Mouse (Mus musculus) CD4-positive, CD25-positive, alpha-beta regulatory T cell, adult 2 months (primary cell): Measurements from ENCODE around the gene Dcpp2.
A peak's percentile ranks its signal among the peaks of the same experiment; 100 is the strongest.
"Not testable (repeated sequence)": the region's sequence is repeated elsewhere in the genome, so short reads cannot be mapped to it uniquely, and the experiment has no call there.

Experiments used
- DNase-seq: peaks from one replicate; pipeline ENCODE4 v3.0.0-alpha.2; 2012; ENCODE audit warnings: low read depth, low spot score

Dcpp2 gene

DNA sequence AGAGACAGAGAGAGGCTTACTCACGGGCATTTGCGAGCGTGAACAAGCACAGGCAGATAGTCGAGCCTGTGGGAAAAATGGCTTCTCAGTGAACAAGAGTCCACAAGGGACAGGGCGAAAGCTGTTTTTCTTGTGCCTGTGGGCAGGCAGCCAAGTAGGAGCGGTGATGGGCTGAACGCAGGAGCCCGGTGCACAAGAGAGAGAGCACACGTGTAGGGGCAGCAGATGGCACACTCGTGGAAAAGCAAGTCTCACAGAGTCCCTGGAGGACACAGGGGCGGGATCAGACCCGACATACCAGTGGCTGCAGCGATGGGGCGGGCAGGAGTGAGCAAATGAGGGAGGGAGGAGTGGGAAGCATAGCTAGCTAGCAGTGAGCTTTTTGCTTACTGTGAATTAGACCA, 44.4 kb downstream of the Dcpp2 start:
- DNase-seq, result peak; percentile 45

DNA sequence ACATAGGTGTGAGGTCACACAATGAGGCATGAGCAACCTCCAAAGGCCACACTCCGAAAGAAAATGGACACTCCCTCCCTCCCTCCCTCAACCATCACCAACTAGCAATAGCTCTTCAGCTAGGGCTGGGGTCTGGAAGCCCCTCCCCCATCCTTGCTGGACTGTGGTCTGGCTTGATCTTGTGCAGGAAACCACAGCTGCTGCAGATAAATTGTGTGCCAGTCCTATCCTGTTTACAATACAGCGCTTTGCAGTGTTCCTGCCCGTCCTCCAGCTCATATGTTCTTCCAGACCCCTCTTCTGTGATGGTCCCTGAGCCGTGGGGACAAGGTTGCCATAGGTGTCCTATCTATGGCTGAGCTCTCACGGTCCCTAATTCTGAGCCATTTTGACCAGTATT, 50.5 kb downstream of the Dcpp2 start:
- no peak for DNase-seq

DNA sequence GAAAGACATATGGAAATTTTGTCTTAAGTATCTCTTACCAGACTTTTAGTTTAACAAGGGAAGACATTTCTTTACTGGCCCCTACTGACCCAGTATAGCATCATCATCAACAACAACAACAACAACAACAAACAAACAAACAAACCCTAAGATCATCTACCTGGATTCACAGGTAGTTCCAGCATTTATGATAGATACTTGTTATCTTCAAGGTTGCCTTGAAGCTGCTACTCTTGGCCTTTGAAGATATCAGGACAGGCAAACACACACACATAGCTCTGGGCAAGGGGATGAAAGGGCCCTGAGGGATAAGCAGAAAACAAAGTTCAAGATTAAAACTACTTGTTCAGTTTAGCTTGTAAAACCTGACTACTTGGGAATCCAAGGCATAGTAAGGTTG, 60.7 kb downstream of the Dcpp2 start, which contains the start of gene Sbp:
Sbp (plus strand) TSS at position 301 of the 400 bp plus-strand sequence.
- DNase-seq, result no peak

GRCm38 (mm10) chr17:23947486-23947885, 66.8 kb downstream of the Dcpp2 start:
- not testable (repeated sequence) for DNase-seq

- no peak for DNase-seq
These were observed 68.4 kb downstream of the Dcpp2 start for GRCm38 (mm10) chr17:23949068-23949467.
